Mouse (Mus musculus) forebrain, embryonic 16.5 days (tissue): ENCODE results near the gene Azin2. TPM values are rescaled to one million over a fixed set of nuclear protein-coding genes. Genes with fewer than 3 reads are reported as not detected.

Experiments used
- ATAC-seq: fragments of 200-750 bp; cut with Nextera tagmentation; 2 replicates; pipeline ENCODE4 v1.8.0; 2017; ENCODE audit warnings: mild to moderate bottlenecking, moderate library complexity
- H3K27ac ChIP-seq: fragments of 300-500 bp; sonication (generic); 2 replicates; pipeline ENCODE4 v1.5.1; 2014; ENCODE audit warnings: low read length, control low read depth
- H3K27me3 ChIP-seq: fragments of 300-500 bp; sonication (generic); replicated peaks from 2 replicates; pipeline ENCODE4 v1.6.1; 2014; ENCODE audit warnings: low read length; ENCODE audit not compliant: control insufficient read depth, insufficient read depth
- H3K36me3 ChIP-seq: fragments of 300-500 bp; sonication (generic); 2 replicates; pipeline ENCODE4 v1.6.1; 2014; ENCODE audit not compliant: control insufficient read depth, insufficient read depth
- H3K4me1 ChIP-seq: fragments of 300-500 bp; sonication (generic); replicated peaks from 2 replicates; pipeline ENCODE4 v1.6.1; 2014; ENCODE audit warnings: low read length; ENCODE audit not compliant: control insufficient read depth, insufficient read depth
- H3K4me2 ChIP-seq: fragments of 300-500 bp; sonication (generic); 2 replicates; pipeline ENCODE4 v1.6.1; 2014; ENCODE audit warnings: mild to moderate bottlenecking, low read length, control low read depth
- H3K4me3 ChIP-seq: fragments of 300-500 bp; sonication (generic); replicated peaks from 2 replicates; pipeline ENCODE4 v1.5.1; 2014; ENCODE audit warnings: mild to moderate bottlenecking, low read length, control low read depth
- H3K9ac ChIP-seq: fragments of 300-500 bp; sonication (generic); replicated peaks from 2 replicates; pipeline ENCODE4 v1.6.1; 2014; ENCODE audit warnings: low read depth, low read length, control low read depth
- H3K9me3 ChIP-seq: fragments of 300-500 bp; sonication (generic); 2 replicates; pipeline ENCODE4 v1.6.1; 2016; ENCODE audit warnings: low read length; ENCODE audit not compliant: control insufficient read depth
- WGBS: fragments of 180-500 bp; shearing (Covaris S2); extraction: QIAGEN DNeasy Blood & Tissue Kit; methylation state at CpG from one replicate; pipeline ENCODE4 v1.1.7; 2014; 5-methylcytosine and 5-hydroxymethylcytosine counted together
- polyA plus RNA-seq: library from polyadenylated mRNA; unstranded; fragments of >200 nt; fragmentation: Nextera tagmentation; extraction: Ambion mirVana; gene quantifications from 2 replicates; pipeline ENCODE4 v1.2.1, GENCODE M21; 2015

The Azin2 gene
- polyA plus RNA-seq, 1 experiment from 2014 or later, result 10.3 TPM

- Histone ChIP-seq H3K9me3 (no peaks in the 10 kb centered on the region), H3K36me3 (no peaks in the 10 kb centered on the region), H3K4me1 (no peaks in the 10 kb centered on the region), H3K27me3 (no peaks in the 10 kb centered on the region), H3K4me2 (no peak overlapping the region), H3K9ac (no peak overlapping the region), H3K27ac (no peak overlapping the region), H3K4me3 (no peak overlapping the region)
- 83% methylated on average over 2 of the region's 2 CpGs for WGBS
- no peak for ATAC-seq
These were observed 20.9 kb upstream of the Azin2 start for GRCm38 (mm10) chr4:128983151-128983550.

- no peaks in the 10 kb centered on the region for H3K36me3 ChIP-seq
- H3K9ac ChIP-seq, result no peak overlapping the region
- H3K27me3 ChIP-seq, result no peaks in the 10 kb centered on the region
- no peaks in the 10 kb centered on the region for H3K9me3 ChIP-seq
- H3K4me1 ChIP-seq, result no peaks in the 10 kb centered on the region
- H3K27ac ChIP-seq, result no peak overlapping the region
- WGBS, result 79% methylated on average over 11 of the region's 11 CpGs
- H3K4me3 ChIP-seq, result no peak overlapping the region
- ATAC-seq, result no peak
- no peak overlapping the region for H3K4me2 ChIP-seq
These were observed 19.6 kb upstream of the Azin2 start for GRCm38 (mm10) chr4:128981833-128982180.

- no peak for ATAC-seq
- Histone ChIP-seq H3K9ac (no peak overlapping the region), H3K27ac (no peak overlapping the region), H3K9me3 (no peaks in the 10 kb centered on the region), H3K27me3 (no peaks in the 10 kb centered on the region), H3K4me2 (no peak overlapping the region), H3K4me1 (no peaks in the 10 kb centered on the region), H3K36me3 (no peaks in the 10 kb centered on the region), H3K4me3 (no peak overlapping the region)
- WGBS, result 74% methylated on average over 12 of the region's 12 CpGs
These were observed 18.9 kb upstream of the Azin2 start for GRCm38 (mm10) chr4:128980890-128981832.

- no peaks in the 10 kb centered on the region for H3K4me1 ChIP-seq
- H3K27me3 ChIP-seq, result no peaks in the 10 kb centered on the region
- H3K9me3 ChIP-seq, result no peaks in the 10 kb centered on the region
- no peak overlapping the region for H3K9ac ChIP-seq
- H3K27ac ChIP-seq, result no peak overlapping the region
- no peak overlapping the region for H3K4me3 ChIP-seq
- 52% methylated on average over 1 of the region's 1 CpGs for WGBS
- no peaks in the 10 kb centered on the region for H3K36me3 ChIP-seq
- H3K4me2 ChIP-seq, result no peak overlapping the region
- ATAC-seq, result no peak
These were observed 16.4 kb upstream of the Azin2 start for GRCm38 (mm10) chr4:128978634-128979033.

- WGBS, result 70% methylated on average over 3 of the region's 3 CpGs
- no peak overlapping the region for H3K9ac ChIP-seq
- no peaks in the 10 kb centered on the region for H3K27me3 ChIP-seq
- H3K27ac ChIP-seq, result no peak overlapping the region
- H3K36me3 ChIP-seq, result no peaks in the 10 kb centered on the region
- no peaks in the 10 kb centered on the region for H3K4me1 ChIP-seq
- H3K4me2 ChIP-seq, result no peak overlapping the region
- ATAC-seq, result no peak
- H3K4me3 ChIP-seq, result no peak overlapping the region
- H3K9me3 ChIP-seq, result no peaks in the 10 kb centered on the region
These were observed 15.0 kb upstream of the Azin2 start for GRCm38 (mm10) chr4:128977217-128977616.

- H3K4me1 ChIP-seq, result no peaks in the 10 kb centered on the region
- H3K4me2 ChIP-seq, result no peak overlapping the region
- ATAC-seq, result no peak
- H3K9ac ChIP-seq, result no peak overlapping the region
- no peaks in the 10 kb centered on the region for H3K27me3 ChIP-seq
- H3K36me3 ChIP-seq, result no peaks in the 10 kb centered on the region
- H3K4me3 ChIP-seq, result no peak overlapping the region
- WGBS, result 90% methylated on average over 4 of the region's 4 CpGs
- no peak overlapping the region for H3K27ac ChIP-seq
- H3K9me3 ChIP-seq, result no peaks in the 10 kb centered on the region
These were observed 14.3 kb upstream of the Azin2 start for GRCm38 (mm10) chr4:128976577-128976976.

- H3K36me3 ChIP-seq, result no peaks in the 10 kb centered on the region
- no peak overlapping the region for H3K9ac ChIP-seq
- ATAC-seq, result no peak
- no peak overlapping the region for H3K27ac ChIP-seq
- H3K9me3 ChIP-seq, result no peaks in the 10 kb centered on the region
- no peaks in the 10 kb centered on the region for H3K27me3 ChIP-seq
- no peaks in the 10 kb centered on the region for H3K4me1 ChIP-seq
- H3K4me3 ChIP-seq, result no peak overlapping the region
- H3K4me2 ChIP-seq, result no peak overlapping the region
- 82% methylated on average over 8 of the region's 8 CpGs for WGBS
These were observed 12.4 kb upstream of the Azin2 start for GRCm38 (mm10) chr4:128974677-128975076.

- no peaks in the 10 kb centered on the region for H3K27me3 ChIP-seq
- H3K4me2 ChIP-seq, result no peak overlapping the region
- no peak overlapping the region for H3K27ac ChIP-seq
- WGBS, result 43% methylated on average over 14 of the region's 14 CpGs
- H3K36me3 ChIP-seq, result no peaks in the 10 kb centered on the region
- H3K9ac ChIP-seq, result no peak overlapping the region
- H3K4me3 ChIP-seq, result no peak overlapping the region
- ATAC-seq, result peak; percentile 50; the same call in 1 of the 2 replicates
- H3K4me1 ChIP-seq, result peaks cover 16% of the 10 kb centered on the region
- no peaks in the 10 kb centered on the region for H3K9me3 ChIP-seq
These were observed 8.9 kb upstream of the Azin2 start for GRCm38 (mm10) chr4:128971065-128971694.

- Histone ChIP-seq H3K4me3 (no peak overlapping the region), H3K9me3 (no peaks in the 10 kb centered on the region), H3K4me2 (no peak overlapping the region), H3K4me1 (peaks cover 16% of the 10 kb centered on the region), H3K27ac (no peak overlapping the region), H3K36me3 (no peaks in the 10 kb centered on the region), H3K27me3 (no peaks in the 10 kb centered on the region), H3K9ac (no peak overlapping the region)
- WGBS, result 85% methylated on average over 7 of the region's 8 CpGs
- ATAC-seq, result no peak
These were observed 8.2 kb upstream of the Azin2 start for GRCm38 (mm10) chr4:128970417-128970807.
